Mouse (Mus musculus): ENCODE data around the gene Olfr1048. TPM values are rescaled to one million over a fixed set of nuclear protein-coding genes. Genes with fewer than 3 reads are reported as not detected.

The Olfr1048 gene
- total and polyA plus RNA-seq, 3 experiments: not detected

DNA sequence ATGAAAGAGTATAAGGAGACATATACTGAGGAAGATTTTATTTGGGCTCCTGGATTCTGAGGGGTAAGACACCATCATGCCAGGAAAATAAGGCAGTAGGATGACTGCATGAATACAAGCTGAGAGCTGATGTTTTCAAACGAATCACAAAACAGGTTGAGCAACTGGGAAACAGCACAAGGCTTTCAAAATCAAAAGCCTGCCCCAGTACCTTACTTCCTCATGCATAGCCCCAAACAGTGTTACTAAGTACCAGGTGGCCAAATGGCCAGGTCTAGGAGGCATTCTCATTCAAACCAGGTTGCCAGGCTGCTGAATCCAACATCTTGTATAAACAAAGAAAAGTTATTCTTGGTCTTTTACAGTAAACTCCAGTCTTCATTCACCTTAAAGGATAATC is 44.2 kb downstream of the Olfr1048 start:
- intact Hi-C loops (cut with DNase I): no loop called here
- Histone ChIP-seq H3K36me3 (ENCODE audit: control insufficient read depth, insufficient read depth, low read length) (no peaks in the 10 kb centered on the region), H3K4me1 (ENCODE audit: control insufficient read depth, insufficient read depth, low read length) (no peaks in the 10 kb centered on the region), H3K27ac (no peak overlapping the region), H3K27me3 (ENCODE audit: control insufficient read depth, insufficient read depth, low read length) (no peaks in the 10 kb centered on the region), H3K4me3 (no peak overlapping the region), H3K9ac (ENCODE audit: low read depth, low read length) (no peak overlapping the region), H3K79me2 (replicated peaks; ENCODE audit: control insufficient read depth, insufficient read depth, low read length) (no peaks in the 10 kb centered on the region)
- DNase-seq: no peak
- TF ChIP-seq EP300 (IDR thresholded peaks at IDR 0.05; ENCODE audit: insufficient read depth, low read depth, low read length) (no peak), CTCF (IDR thresholded peaks at IDR 0.05) (no peak), POLR2A (IDR thresholded peaks at IDR 0.05; ENCODE audit: insufficient read depth, low read depth, low read length) (no peak)
- WGBS: 21% methylated on average over 1 of the region's 1 CpGs

DNA sequence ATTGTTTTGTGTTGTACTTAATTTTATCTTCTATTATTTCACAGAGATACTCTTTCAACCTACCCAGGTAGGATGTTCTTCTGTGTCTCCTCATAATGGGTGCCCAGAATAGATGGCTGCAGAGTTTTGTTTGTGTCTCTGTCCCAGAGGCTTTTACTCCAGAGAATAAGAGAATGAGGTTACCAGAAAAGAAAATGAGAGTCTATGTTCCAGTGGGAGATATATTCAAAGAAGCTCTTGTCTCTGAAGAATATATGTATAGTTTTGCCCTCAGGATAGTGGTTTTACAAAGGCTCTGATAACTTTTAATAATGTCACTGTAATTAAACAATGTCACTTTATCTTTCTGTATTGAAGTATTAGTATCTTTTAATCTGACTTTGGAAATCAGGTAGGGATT is 54.5 kb downstream of the Olfr1048 start, which contains the start of gene Olfr52:
Gene Olfr52, minus strand, starts transcription at position 101 of the 400 bp plus-strand sequence.
- intact Hi-C loops (cut with DNase I): no loop called here
- H3K4me3 ChIP-seq: no peak within 1 kb of the TSS

More for the DNA sequence above, 54.5 kb downstream of the Olfr1048 start, which contains the start of gene Olfr52:
- Histone ChIP-seq H3K9ac (ENCODE audit: low read depth, low read length) (no peak within 1 kb of the TSS), H3K27me3 (ENCODE audit: control insufficient read depth, insufficient read depth, low read length) (no peaks in the 10 kb centered on the region), H3K27ac (no peak within 1 kb of the TSS), H3K79me2 (replicated peaks; ENCODE audit: control insufficient read depth, insufficient read depth, low read length) (no peaks in the 10 kb centered on the region), H3K36me3 (ENCODE audit: control insufficient read depth, insufficient read depth, low read length) (no peaks in the 10 kb centered on the region), H3K4me1 (ENCODE audit: control insufficient read depth, insufficient read depth, low read length) (no peaks in the 10 kb centered on the region)
- DNase-seq: no peak
- no peak for TF ChIP-seq CTCF (IDR thresholded peaks at IDR 0.05)
- no peak for TF ChIP-seq POLR2A (IDR thresholded peaks at IDR 0.05; ENCODE audit: insufficient read depth, low read depth, low read length)
- TF ChIP-seq EP300 (IDR thresholded peaks at IDR 0.05; ENCODE audit: insufficient read depth, low read depth, low read length): no peak

Other genes starting within 250 kb of the Olfr1048 start
- gene Olfr1031, start 250.0 kb downstream of the Olfr1048 start, total RNA-seq (2021): not detected
- not detected in 2 replicates for gene Olfr1031, start 250.0 kb downstream of the Olfr1048 start, polyA plus RNA-seq (2012; rRNA removed)
- gene Olfr1032, start 234.7 kb downstream of the Olfr1048 start, total RNA-seq (2021): not detected
- gene Olfr1032, start 234.7 kb downstream of the Olfr1048 start, polyA plus RNA-seq (2012; rRNA removed): not detected in 2 replicates
- gene Olfr1033, start 219.7 kb downstream of the Olfr1048 start, total RNA-seq (2021): 1 to 10 TPM; 4.7 to 7.0 TPM
- gene Olfr1033, start 219.7 kb downstream of the Olfr1048 start, polyA plus RNA-seq (2012; rRNA removed): 1.6 and 4.5 TPM in 2 replicates
- gene Olfr1034, start 194.4 kb downstream of the Olfr1048 start, total RNA-seq (2021): under 1 TPM; 0.10 to 0.16 TPM
- 0.20 and 0.73 TPM in 2 replicates for gene Olfr1034, start 194.4 kb downstream of the Olfr1048 start, polyA plus RNA-seq (2012; rRNA removed)
- gene Olfr1036, start 166.3 kb downstream of the Olfr1048 start, total RNA-seq (2021): not detected
- not detected in 2 replicates for gene Olfr1036, start 166.3 kb downstream of the Olfr1048 start, polyA plus RNA-seq (2012; rRNA removed)
- not detected for gene Olfr1037, start 152.9 kb downstream of the Olfr1048 start, total RNA-seq (2021)
- not detected in 2 replicates for gene Olfr1037, start 152.9 kb downstream of the Olfr1048 start, polyA plus RNA-seq (2012; rRNA removed)
- not detected for gene Olfr1039, start 104.4 kb downstream of the Olfr1048 start, total RNA-seq (2021)
- gene Olfr1039, start 104.4 kb downstream of the Olfr1048 start, polyA plus RNA-seq (2012; rRNA removed): not detected in 2 replicates
- not detected for gene Olfr1040, start 93.6 kb downstream of the Olfr1048 start, total RNA-seq (2021)
- gene Olfr1040, start 93.6 kb downstream of the Olfr1048 start, polyA plus RNA-seq (2012; rRNA removed): not detected in 2 replicates
- gene Olfr1042, start 78.5 kb downstream of the Olfr1048 start, total RNA-seq (2021): not detected
- gene Olfr1042, start 78.5 kb downstream of the Olfr1048 start, polyA plus RNA-seq (2012; rRNA removed): not detected in 2 replicates
- not detected for gene Olfr1043, start 72.8 kb downstream of the Olfr1048 start, total RNA-seq (2021)
- gene Olfr1043, start 72.8 kb downstream of the Olfr1048 start, polyA plus RNA-seq (2012; rRNA removed): not detected in 2 replicates
- gene Olfr1044, start 62.5 kb downstream of the Olfr1048 start, total RNA-seq (2021): not detected
- not detected in 2 replicates for gene Olfr1044, start 62.5 kb downstream of the Olfr1048 start, polyA plus RNA-seq (2012; rRNA removed)
- gene Olfr52, start 54.6 kb downstream of the Olfr1048 start, total RNA-seq (2021): not detected
- not detected in 2 replicates for gene Olfr52, start 54.6 kb downstream of the Olfr1048 start, polyA plus RNA-seq (2012; rRNA removed)
- gene Olfr1045, start 37.3 kb downstream of the Olfr1048 start, total RNA-seq (2021): not detected
- gene Olfr1045, start 37.3 kb downstream of the Olfr1048 start, polyA plus RNA-seq (2012; rRNA removed): not detected in 2 replicates
- gene Olfr1046, start 21.0 kb downstream of the Olfr1048 start, total RNA-seq (2021): not detected
- not detected in 2 replicates for gene Olfr1046, start 21.0 kb downstream of the Olfr1048 start, polyA plus RNA-seq (2012; rRNA removed)
- not detected for gene Olfr1047, start 8.9 kb downstream of the Olfr1048 start, total RNA-seq (2021)
- not detected in 2 replicates for gene Olfr1047, start 8.9 kb downstream of the Olfr1048 start, polyA plus RNA-seq (2012; rRNA removed)
- gene Olfr1049, start 18.0 kb upstream of the Olfr1048 start, total RNA-seq (2021): not detected
- gene Olfr1049, start 18.0 kb upstream of the Olfr1048 start, polyA plus RNA-seq (2012; rRNA removed): not detected in 2 replicates
- not detected for gene Olfr1051, start 38.8 kb upstream of the Olfr1048 start, total RNA-seq (2021)
- not detected in 2 replicates for gene Olfr1051, start 38.8 kb upstream of the Olfr1048 start, polyA plus RNA-seq (2012; rRNA removed)
- gene Olfr1052, start 52.2 kb upstream of the Olfr1048 start, total RNA-seq (2021): not detected
- gene Olfr1052, start 52.2 kb upstream of the Olfr1048 start, polyA plus RNA-seq (2012; rRNA removed): not detected in 2 replicates
- gene Olfr1053, start 75.0 kb upstream of the Olfr1048 start, total RNA-seq (2021): not detected
- gene Olfr1053, start 75.0 kb upstream of the Olfr1048 start, polyA plus RNA-seq (2012; rRNA removed): not detected in 2 replicates
- not detected for gene Olfr1054, start 95.1 kb upstream of the Olfr1048 start, total RNA-seq (2021)
- gene Olfr1054, start 95.1 kb upstream of the Olfr1048 start, polyA plus RNA-seq (2012; rRNA removed): not detected in 2 replicates
- gene Olfr1055, start 110.0 kb upstream of the Olfr1048 start, total RNA-seq (2021): not detected
- not detected in 2 replicates for gene Olfr1055, start 110.0 kb upstream of the Olfr1048 start, polyA plus RNA-seq (2012; rRNA removed)
- not detected for gene Olfr1056, start 122.2 kb upstream of the Olfr1048 start, total RNA-seq (2021)
- not detected in 2 replicates for gene Olfr1056, start 122.2 kb upstream of the Olfr1048 start, polyA plus RNA-seq (2012; rRNA removed)
- not detected for gene Olfr1057, start 138.1 kb upstream of the Olfr1048 start, total RNA-seq (2021)
- gene Olfr1057, start 138.1 kb upstream of the Olfr1048 start, polyA plus RNA-seq (2012; rRNA removed): not detected in 2 replicates
- not detected for gene Olfr1058, start 148.3 kb upstream of the Olfr1048 start, total RNA-seq (2021)
- not detected in 2 replicates for gene Olfr1058, start 148.3 kb upstream of the Olfr1048 start, polyA plus RNA-seq (2012; rRNA removed)
- not detected for gene Olfr1061, start 173.8 kb upstream of the Olfr1048 start, total RNA-seq (2021)
- not detected in 2 replicates for gene Olfr1061, start 173.8 kb upstream of the Olfr1048 start, polyA plus RNA-seq (2012; rRNA removed)
- not detected for gene Olfr1062, start 186.5 kb upstream of the Olfr1048 start, total RNA-seq (2021)
- not detected in 2 replicates for gene Olfr1062, start 186.5 kb upstream of the Olfr1048 start, polyA plus RNA-seq (2012; rRNA removed)
- not detected for gene Olfr1065, start 210.3 kb upstream of the Olfr1048 start, total RNA-seq (2021)
- gene Olfr1065, start 210.3 kb upstream of the Olfr1048 start, polyA plus RNA-seq (2012; rRNA removed): not detected in 2 replicates
- not detected for gene Olfr1066, start 216.0 kb upstream of the Olfr1048 start, total RNA-seq (2021)
- gene Olfr1066, start 216.0 kb upstream of the Olfr1048 start, polyA plus RNA-seq (2012; rRNA removed): not detected in 2 replicates
- gene Olfr228, start 247.1 kb upstream of the Olfr1048 start, total RNA-seq (2021): not detected
- gene Olfr228, start 247.1 kb upstream of the Olfr1048 start, polyA plus RNA-seq (2012; rRNA removed): not detected in 2 replicates

Data from heart, adult 2 months (tissue).